Mouse (Mus musculus) cerebellum, adult 2 months (tissue): ENCODE measurements around the gene Psmd5. TPM values are rescaled to one million over a fixed set of nuclear protein-coding genes. Genes with fewer than 3 reads are reported as not detected.
"Not testable (repeated sequence)": the region's sequence is repeated elsewhere in the genome, so short reads cannot be mapped to it uniquely, and the experiment has no call there.

Experiments
- DNase-seq, 2 experiments: peaks; one replicate each; pipeline ENCODE4 v3.0.0; 2021
- H3K27ac ChIP-seq: fragments of 200-500 bp; 2 replicates; pipeline ENCODE4 v1.5.1; 2012; ENCODE audit warnings: low read length, control low read depth, inconsistent platforms; ENCODE audit not compliant: insufficient read depth
- H3K27me3 ChIP-seq: fragments of 200-500 bp; 2 replicates; pipeline ENCODE4 v1.6.1; 2012; ENCODE audit warnings: inconsistent platforms, mild to moderate bottlenecking, low read length, moderate library complexity; ENCODE audit not compliant: control insufficient read depth, insufficient read depth
- H3K4me1 ChIP-seq: fragments of 200-500 bp; 2 replicates; pipeline ENCODE4 v1.6.1; 2011; ENCODE audit warnings: low read length; ENCODE audit not compliant: control insufficient read depth, insufficient read depth
- H3K4me3 ChIP-seq: fragments of 200-500 bp; replicated peaks from 2 replicates; pipeline ENCODE3; 2011; ENCODE audit warnings: mild to moderate bottlenecking, low read depth, low read length, control low read depth; ENCODE audit not compliant: insufficient read depth
- CTCF ChIP-seq: fragments of 200-500 bp; IDR thresholded peaks from 2 replicates; pipeline ENCODE4 v1.5.1; 2011; ENCODE audit warnings: low read depth, mild to moderate bottlenecking, control low read depth, low read length, moderate library complexity, borderline replicate concordance; ENCODE audit not compliant: insufficient read depth
- POLR2A ChIP-seq: fragments of 200-500 bp; IDR thresholded peaks from 2 replicates; pipeline ENCODE4 v1.6.1; 2011; ENCODE audit warnings: low read length, control low read depth, borderline replicate concordance; ENCODE audit not compliant: insufficient read depth
- WGBS: fragments of 180-500 bp; shearing (Covaris S2); methylation state at CpG from one replicate; pipeline ENCODE4 v1.1.7; 2018; 5-methylcytosine and 5-hydroxymethylcytosine counted together
- polyA plus RNA-seq: library from polyadenylated mRNA; depleted of rRNA; stranded (reverse); fragments of >200 nt; gene quantifications from 2 replicates; pipeline ENCODE4 v1.2.3, GENCODE M21; 2012

Psmd5 gene
- polyA plus RNA-seq, 1 experiment, result 52.9 TPM

- no peak overlapping the region for H3K4me3 ChIP-seq
- TF ChIP-seq POLR2A (no peak), CTCF (no peak)
- H3K27ac ChIP-seq, result no peak overlapping the region
- H3K4me1 ChIP-seq, result peaks cover 5% of the 10 kb centered on the region; the same call in 1 of the 2 replicates
- no peak for DNase-seq
- 97% methylated on average over 1 of the region's 1 CpGs for WGBS
- H3K27me3 ChIP-seq, result no peaks in the 10 kb centered on the region
Observed at GRCm38 (mm10) chr2:34809568-34809967, 65.2 kb downstream of the Psmd5 start.

GRCm38 (mm10) chr2:34808057-34808456 is 66.7 kb downstream of the Psmd5 start:
- DNase-seq, result no peak
- Histone ChIP-seq H3K27me3 (no peaks in the 10 kb centered on the region), H3K27ac (no peak overlapping the region), H3K4me3 (no peak overlapping the region), H3K4me1 (peaks cover 5% of the 10 kb centered on the region; the same call in 1 of the 2 replicates)
- no peak for TF ChIP-seq CTCF
- no peak for TF ChIP-seq POLR2A
- 91% methylated on average over 2 of the region's 2 CpGs for WGBS

- WGBS, result 83% methylated on average over 10 of the region's 10 CpGs
- TF ChIP-seq CTCF (no peak), POLR2A (no peak)
Observed at GRCm38 (mm10) chr2:34805364-34805950, 69.3 kb downstream of the Psmd5 start.

GRCm38 (mm10) chr2:34804815-34805214 is 70.0 kb downstream of the Psmd5 start:
- Histone ChIP-seq H3K4me1 (peaks cover 5% of the 10 kb centered on the region; the same call in 1 of the 2 replicates), H3K27me3 (no peaks in the 10 kb centered on the region), H3K27ac (no peak overlapping the region), H3K4me3 (no peak overlapping the region)
- WGBS, result 2% methylated on average over 1 of the region's 1 CpGs
- DNase-seq, result peak in 1 of 2 experiments; percentile 33
- TF ChIP-seq CTCF (no peak), POLR2A (no peak)

More at GRCm38 (mm10) chr2:34805364-34805950, 69.3 kb downstream of the Psmd5 start:
- Histone ChIP-seq H3K27me3 (no peaks in the 10 kb centered on the region), H3K27ac (no peak overlapping the region), H3K4me1 (peaks cover 5% of the 10 kb centered on the region; the same call in 1 of the 2 replicates), H3K4me3 (no peak overlapping the region)
- DNase-seq, result no peak

- 98% methylated on average over 2 of the region's 2 CpGs for WGBS
Observed at GRCm38 (mm10) chr2:34804172-34804571, 70.6 kb downstream of the Psmd5 start.

GRCm38 (mm10) chr2:34803746-34804145 is 71.0 kb downstream of the Psmd5 start:
- Histone ChIP-seq H3K4me1 (peaks cover 5% of the 10 kb centered on the region; the same call in 1 of the 2 replicates), H3K27ac (no peak overlapping the region), H3K4me3 (no peak overlapping the region), H3K27me3 (no peaks in the 10 kb centered on the region)
- TF ChIP-seq POLR2A (no peak), CTCF (no peak)
- 48% methylated on average over 3 of the region's 3 CpGs for WGBS
- DNase-seq, result no peak

More at GRCm38 (mm10) chr2:34804172-34804571, 70.6 kb downstream of the Psmd5 start:
- peaks cover 5% of the 10 kb centered on the region; the same call in 1 of the 2 replicates for H3K4me1 ChIP-seq
- no peaks in the 10 kb centered on the region for H3K27me3 ChIP-seq
- TF ChIP-seq POLR2A (no peak), CTCF (no peak)
- no peak overlapping the region for H3K27ac ChIP-seq
- no peak for DNase-seq
- H3K4me3 ChIP-seq, result no peak overlapping the region

GRCm38 (mm10) chr2:34802565-34803245 is 72.1 kb downstream of the Psmd5 start:
- H3K27ac ChIP-seq, result peak overlapping the region; percentile 58
- DNase-seq, result peak in 1 of 2 experiments; percentile 29
- H3K4me1 ChIP-seq, H3K27me3 ChIP-seq: not testable (repeated sequence)
- H3K4me3 ChIP-seq, result peak overlapping the region; percentile 81
- WGBS, result under 1% methylated on average over 29 of the region's 32 CpGs
